In genomic region chr13:55831722-55832160, GRCm38 (mm10) we compare ENCODE assay signal across 11 mouse cellular contexts. TPM values are rescaled to one million over a fixed set of nuclear protein-coding genes. Genes with fewer than 3 reads are reported as not detected.
DNase-seq lines count a peak whose midpoint lies in the region; ATAC-seq and TF ChIP-seq lines count a peak whose summit lies in the region.
"Had no signal": no experiment of that assay in that cellular context is flagged by ENCODE, and none has a peak within 500 bp of the region (broad histone marks: within the 10 kb centered on the region; RNA-seq: fewer than 3 reads in every experiment).

No protein-coding gene starts in this region.

- H3K9ac ChIP-seq in hindbrain, embryonic 12.5 days: no peak overlapping the region
- no peak overlapping the region for H3K9ac ChIP-seq in hindbrain, embryonic 14.5 days
- peak overlapping the region; percentile 82 for H3K9ac ChIP-seq in intestine, embryonic 16.5 days (ENCODE audit: low read depth, low read length)
- peak overlapping the region; percentile 98 for H3K9ac ChIP-seq in stomach, postnatal 0 days (ENCODE audit: low read length)

- under 1% methylated on average over 25 of the region's 25 CpGs for WGBS in hindbrain, embryonic 12.5 days
- whole genome bisulfite sequencing in hindbrain, embryonic 14.5 days: under 1% methylated on average over 25 of the region's 25 CpGs
- 8% methylated on average over 25 of the region's 25 CpGs for WGBS in intestine, embryonic 16.5 days
- WGBS in stomach, postnatal 0 days: 17% methylated on average over 21 of the region's 25 CpGs

- DNase-seq in hindbrain, embryonic 14.5 days (ENCODE audit: low spot score): no peak
- DNase-seq in thymus, postnatal 4 days: peak; percentile 19
- no peak for DNase-seq in thymus, postnatal 10 days (ENCODE audit: low spot score in 2 of 2)
- no peak for DNase-seq in stomach, postnatal 0 days (ENCODE audit: low spot score)
- no peak for DNase-seq in ovary, postnatal 14 days (ENCODE audit: low spot score)
- DNase-seq in c-Kit-positive CD71-positive TER-119-positive erythroid progenitor cells, embryonic 14.5 days (ENCODE audit: low spot score): no peak
- DNase-seq: adrenal gland, postnatal 14 days; cerebellum, adult 2 months had no signal

- TF ChIP-seq EP300 in stomach, postnatal 0 days (optimal IDR thresholded peaks at IDR 0.05): no peak

- ATAC-seq in hindbrain, embryonic 12.5 days (ENCODE audit: low FRiP score): peak; percentile 21; the same call in 1 of the 2 replicates
- no peak for ATAC-seq in hindbrain, embryonic 14.5 days (ENCODE audit: low FRiP score)
- ATAC-seq in intestine, embryonic 16.5 days: peak; percentile 22; the same call in 1 of the 2 replicates
- ATAC-seq in stomach, postnatal 0 days (ENCODE audit: low FRiP score, low TSS enrichment): no peak; the same call in 1 of the 2 replicates

- no peaks in the 10 kb centered on the region for H3K9me3 ChIP-seq in hindbrain, embryonic 12.5 days (replicated peaks)
- no peaks in the 10 kb centered on the region for H3K9me3 ChIP-seq in hindbrain, embryonic 14.5 days (ENCODE audit: control insufficient read depth, low read length)
- H3K9me3 ChIP-seq in intestine, embryonic 16.5 days (ENCODE audit: control insufficient read depth, low read length): no peaks in the 10 kb centered on the region
- H3K9me3 ChIP-seq in stomach, postnatal 0 days (ENCODE audit: control insufficient read depth, low read length): no peaks in the 10 kb centered on the region

- no peak overlapping the region for H3K27ac ChIP-seq in hindbrain, embryonic 12.5 days
- H3K27ac ChIP-seq in hindbrain, embryonic 14.5 days: no peak overlapping the region
- peak overlapping the region; percentile 48 for H3K27ac ChIP-seq in intestine, embryonic 16.5 days (ENCODE audit: low read length)
- peak overlapping the region; percentile 98 for H3K27ac ChIP-seq in stomach, postnatal 0 days (replicated peaks)
- H3K27ac ChIP-seq: left cerebral cortex, adult 2 months had no signal

- no peak for TF ChIP-seq CTCF in stomach, postnatal 0 days (IDR thresholded peaks at IDR 0.05; ENCODE audit: low read depth)

- peaks cover 25% of the 10 kb centered on the region for H3K4me1 ChIP-seq in hindbrain, embryonic 12.5 days
- no peaks in the 10 kb centered on the region for H3K4me1 ChIP-seq in hindbrain, embryonic 14.5 days (replicated peaks; ENCODE audit: control insufficient read depth, insufficient read depth, low read length)
- peaks cover 12% of the 10 kb centered on the region for H3K4me1 ChIP-seq in intestine, embryonic 16.5 days (ENCODE audit: control insufficient read depth, insufficient read depth, low read length)
- H3K4me1 ChIP-seq in stomach, postnatal 0 days (replicated peaks; ENCODE audit: control insufficient read depth, insufficient read depth): 0 out of 2 replicates have a peak, but pooled peaks cover 3% of the 10 kb centered on the region

- peak overlapping the region; percentile 29 for H3K4me3 ChIP-seq in hindbrain, embryonic 12.5 days
- no peak overlapping the region for H3K4me3 ChIP-seq in hindbrain, embryonic 14.5 days (replicated peaks; ENCODE audit: low read length)
- peak overlapping the region; percentile 61 for H3K4me3 ChIP-seq in intestine, embryonic 16.5 days (ENCODE audit: low read length)
- peak overlapping the region; percentile 87 for H3K4me3 ChIP-seq in stomach, postnatal 0 days (ENCODE audit: low read depth, low read length)
- H3K4me3 ChIP-seq: left cerebral cortex, adult 2 months had no signal

- H3K27me3 ChIP-seq in hindbrain, embryonic 12.5 days: peaks cover 90% of the 10 kb centered on the region
- H3K27me3 ChIP-seq in hindbrain, embryonic 14.5 days (ENCODE audit: control insufficient read depth, insufficient read depth, low read length): peaks cover 78% of the 10 kb centered on the region
- H3K27me3 ChIP-seq in intestine, embryonic 16.5 days (replicated peaks; ENCODE audit: control insufficient read depth, insufficient read depth, low read length): peaks cover 68% of the 10 kb centered on the region
- 0 out of 2 replicates have a peak, but pooled peaks cover 3% of the 10 kb centered on the region for H3K27me3 ChIP-seq in stomach, postnatal 0 days (ENCODE audit: control insufficient read depth, insufficient read depth, low read length)

- peak overlapping the region; percentile 44; the same call in 1 of the 2 replicates for H3K4me2 ChIP-seq in hindbrain, embryonic 12.5 days (replicated peaks)
- no peak overlapping the region for H3K4me2 ChIP-seq in hindbrain, embryonic 14.5 days (replicated peaks)
- H3K4me2 ChIP-seq in intestine, embryonic 16.5 days (ENCODE audit: low read depth, low read length): peak overlapping the region; percentile 65
- peak overlapping the region; percentile 81 for H3K4me2 ChIP-seq in stomach, postnatal 0 days (replicated peaks; ENCODE audit: low read depth)

- H3K36me3 ChIP-seq in hindbrain, embryonic 12.5 days: no peaks in the 10 kb centered on the region
- H3K36me3 ChIP-seq in hindbrain, embryonic 14.5 days (replicated peaks; ENCODE audit: control insufficient read depth, insufficient read depth): no peaks in the 10 kb centered on the region
- no peaks in the 10 kb centered on the region for H3K36me3 ChIP-seq in intestine, embryonic 16.5 days (ENCODE audit: control insufficient read depth, insufficient read depth, low read length)
- peaks cover 2% of the 10 kb centered on the region for H3K36me3 ChIP-seq in stomach, postnatal 0 days (ENCODE audit: control insufficient read depth, insufficient read depth, low read length)

RNA-seq across cellular contexts. Expression of gene Pitx1, which starts 4.3 kb away (rescaled TPM):
- polyA plus RNA-seq in hindbrain, embryonic 12.5 days (2016; fragmentation: Nextera tagmentation; extraction: Ambion mirVana): 0.61 and 0.81 TPM in 2 replicates
- polyA plus RNA-seq in hindbrain, embryonic 14.5 days (2014; fragmentation: Nextera tagmentation; extraction: Ambion mirVana): not detected in 2 replicates
- polyA plus RNA-seq in intestine, embryonic 16.5 days (2015; fragmentation: Nextera tagmentation; extraction: Ambion mirVana): 9.0 and 9.1 TPM in 2 replicates
- polyA plus RNA-seq in stomach, postnatal 0 days (2015; fragmentation: Nextera tagmentation; extraction: Ambion mirVana): 193 and 214 TPM in 2 replicates

RNA-seq across cellular contexts. Expression of gene Catsper3, which starts 47.4 kb away (rescaled TPM):
- polyA plus RNA-seq in hindbrain, embryonic 12.5 days (2016; fragmentation: Nextera tagmentation; extraction: Ambion mirVana): not detected in 2 replicates
- polyA plus RNA-seq in hindbrain, embryonic 14.5 days (2014; fragmentation: Nextera tagmentation; extraction: Ambion mirVana): 0.21 TPM in 1 of 2 replicates, not detected in the other
- 0.13 TPM in 1 of 2 replicates, not detected in the other for polyA plus RNA-seq in intestine, embryonic 16.5 days (2015; fragmentation: Nextera tagmentation; extraction: Ambion mirVana)
- polyA plus RNA-seq in stomach, postnatal 0 days (2015; fragmentation: Nextera tagmentation; extraction: Ambion mirVana): 0.07 and 0.13 TPM in 2 replicates

Comparison
In these comparisons a context has a peak if more than half of its experiments do, and no peak if none do; other contexts are left out.
1. ATAC-seq: peak in hindbrain, embryonic 12.5 days (single experiment) and intestine, embryonic 16.5 days (single experiment); none in hindbrain, embryonic 14.5 days (single experiment) and stomach, postnatal 0 days (single experiment).
2. H3K27ac ChIP-seq: peak in intestine, embryonic 16.5 days (single experiment) and stomach, postnatal 0 days (single experiment); none in hindbrain, embryonic 12.5 days (single experiment) and hindbrain, embryonic 14.5 days (single experiment).
3. H3K9ac ChIP-seq: peak in intestine, embryonic 16.5 days (single experiment) and stomach, postnatal 0 days (single experiment); none in hindbrain, embryonic 12.5 days (single experiment) and hindbrain, embryonic 14.5 days (single experiment).
4. RNA of gene Pitx1, which starts 4.3 kb away (polyA plus RNA-seq): 193 to 214 TPM in stomach, postnatal 0 days; 9.0 to 9.1 TPM in intestine, embryonic 16.5 days, 0.61 to 0.81 TPM in hindbrain, embryonic 12.5 days and not detected in hindbrain, embryonic 14.5 days; every median in the first group is over 10 times any median in the second.